Mouse (Mus musculus) MEL (cell line): ENCODE measurements around the gene Ctsl. TPM values are rescaled to one million over a fixed set of nuclear protein-coding genes. Genes with fewer than 3 reads are reported as not detected.
A peak's percentile ranks its signal among the peaks of the same experiment; 100 is the strongest.

ENCODE experiments used
- DNase-seq: peaks from one replicate; pipeline ENCODE4 v3.0.0; 2011; ENCODE audit warnings: low read depth, low spot score
- H3K27ac ChIP-seq: 2 replicates; pipeline ENCODE4 v1.5.1; 2012; ENCODE audit warnings: low read depth, mild to moderate bottlenecking, control low read depth, low read length, moderate library complexity; ENCODE audit not compliant: control insufficient read depth
- H3K27me3 ChIP-seq, 2 experiments: fragments of 150-350 bp in 1 of 2; sonication (generic) in 1 of 2; 2 replicates each; pipeline ENCODE4 v1.6.1; 2012; ENCODE audit warnings: low read length in 2 of 2, mild to moderate bottlenecking in 2 of 2, improper control_type of control experiment in 1 of 2, moderate library complexity in 1 of 2; ENCODE audit not compliant: insufficient read depth in 2 of 2, control insufficient read depth in 1 of 2
- H3K36me3 ChIP-seq, 2 experiments: 2 replicates each; pipeline ENCODE4 v1.6.1; 2012 to 2014; ENCODE audit warnings: low read length in 2 of 2, improper control_type of control experiment in 1 of 2, inconsistent platforms in 1 of 2, mild to moderate bottlenecking in 1 of 2; ENCODE audit not compliant: insufficient read depth in 2 of 2, control insufficient read depth in 1 of 2
- H3K4me1 ChIP-seq, 2 experiments: fragments of 150-350 bp in 1 of 2; sonication (generic) in 1 of 2; 2 replicates each; pipeline ENCODE4 v1.6.1; 2012; ENCODE audit warnings: low read length in 2 of 2, improper control_type of control experiment in 1 of 2, mild to moderate bottlenecking in 1 of 2; ENCODE audit not compliant: insufficient read depth in 2 of 2, control insufficient read depth in 1 of 2
- H3K4me3 ChIP-seq, 2 experiments: fragments of 150-350 bp in 1 of 2; sonication (generic) in 1 of 2; 2 replicates each; pipeline ENCODE4 v1.5.1; 2012; ENCODE audit warnings: low read depth in 2 of 2, low read length in 2 of 2, mild to moderate bottlenecking in 2 of 2, moderate library complexity in 2 of 2, control low read depth in 1 of 2, improper control_type of control experiment in 1 of 2; ENCODE audit not compliant: control insufficient read depth in 1 of 2, insufficient read depth in 1 of 2
- H3K79me2 ChIP-seq: 2 replicates; pipeline ENCODE4 v1.6.1; 2012; ENCODE audit warnings: mild to moderate bottlenecking, low read length, moderate library complexity; ENCODE audit not compliant: control insufficient read depth, poor library complexity, insufficient read depth
- H3K9ac ChIP-seq: 2 replicates; pipeline ENCODE4 v1.6.1; 2012; ENCODE audit warnings: low read depth, mild to moderate bottlenecking, control low read depth, low read length, moderate library complexity; ENCODE audit not compliant: control insufficient read depth, poor library complexity, severe bottlenecking
- H3K9me3 ChIP-seq: fragments of 150-350 bp; sonication (generic); replicated peaks from 2 replicates; pipeline ENCODE4 v1.6.1; 2012; ENCODE audit warnings: mild to moderate bottlenecking, low read length, improper control_type of control experiment, moderate library complexity; ENCODE audit not compliant: insufficient read depth
- BHLHE40 ChIP-seq: IDR thresholded peaks from 2 replicates; pipeline ENCODE4 v1.6.1; 2012; ENCODE audit warnings: low read depth, mild to moderate bottlenecking, inconsistent platforms, low read length, improper control_type of control experiment, borderline replicate concordance
- CHD1 ChIP-seq: IDR thresholded peaks from 2 replicates; pipeline ENCODE4 v1.6.1; 2012; ENCODE audit warnings: low read depth, mild to moderate bottlenecking, inconsistent platforms, low read length, improper control_type of control experiment
- CTCF ChIP-seq, 3 experiments: IDR thresholded peaks in 2 of 3; conservative IDR thresholded peaks in 1 of 3; 2 replicates each; pipeline ENCODE4 v1.5.1; 2011 to 2012; ENCODE audit warnings: low read length in 3 of 3, low read depth in 2 of 3, mild to moderate bottlenecking in 2 of 3, improper control_type of control experiment in 1 of 3, inconsistent platforms in 1 of 3, mixed read lengths in 1 of 3, moderate library complexity in 1 of 3; ENCODE audit not compliant: control insufficient read depth in 1 of 3, insufficient read depth in 1 of 3, poor library complexity in 1 of 3, severe bottlenecking in 1 of 3
- E2F4 ChIP-seq: IDR thresholded peaks from 2 replicates; pipeline ENCODE4 v1.6.1; 2011; ENCODE audit warnings: low read depth, low read length, improper control_type of control experiment, borderline replicate concordance
- HCFC1 ChIP-seq: IDR thresholded peaks from 2 replicates; pipeline ENCODE4 v1.6.1; 2012; ENCODE audit warnings: low read depth, mild to moderate bottlenecking, inconsistent platforms, low read length, improper control_type of control experiment, moderate library complexity
- MAFK ChIP-seq: IDR thresholded peaks from 2 replicates; pipeline ENCODE4 v1.6.1; 2011; ENCODE audit warnings: low read depth, mild to moderate bottlenecking, low read length, improper control_type of control experiment, borderline replicate concordance
- MEF2A ChIP-seq: IDR thresholded peaks from 2 replicates; pipeline ENCODE4 v1.6.1; 2014; ENCODE audit warnings: low read depth, mild to moderate bottlenecking, inconsistent platforms, low read length, improper control_type of control experiment; ENCODE audit not compliant: poor library complexity, insufficient replicate concordance, severe bottlenecking; ENCODE audit errors: extremely low read depth
- MYB ChIP-seq: IDR thresholded peaks from 2 replicates; pipeline ENCODE4 v1.6.1; 2011; ENCODE audit warnings: mild to moderate bottlenecking, low read depth, low read length, improper control_type of control experiment
- NELFE ChIP-seq: IDR thresholded peaks from 2 replicates; pipeline ENCODE4 v1.6.1; 2011; ENCODE audit warnings: low read depth, low read length, improper control_type of control experiment
- NRF1 ChIP-seq: IDR thresholded peaks from 2 replicates; pipeline ENCODE4 v1.6.1; 2014; ENCODE audit warnings: low read depth, mild to moderate bottlenecking, inconsistent platforms, low read length, improper control_type of control experiment, moderate library complexity; ENCODE audit not compliant: poor library complexity, insufficient read depth, severe bottlenecking
- POLR2A ChIP-seq, 2 experiments: IDR thresholded peaks; 2 replicates each; pipeline ENCODE4 v1.6.1; 2011 to 2012; ENCODE audit warnings: low read length in 2 of 2, mild to moderate bottlenecking in 2 of 2, control low read depth in 1 of 2, improper control_type of control experiment in 1 of 2, low read depth in 1 of 2, moderate library complexity in 1 of 2; ENCODE audit not compliant: control insufficient read depth in 1 of 2, insufficient read depth in 1 of 2, poor library complexity in 1 of 2
- POLR2AphosphoS2 ChIP-seq: IDR thresholded peaks from 2 replicates; pipeline ENCODE4 v1.6.1; 2011; ENCODE audit warnings: low read length, improper control_type of control experiment
- TBP ChIP-seq: IDR thresholded peaks from 2 replicates; pipeline ENCODE4 v1.8.0; 2011; ENCODE audit warnings: low read depth, low read length, improper control_type of control experiment
- UBTF ChIP-seq: IDR thresholded peaks from 2 replicates; pipeline ENCODE4 v1.6.1; 2012; ENCODE audit warnings: low read depth, mild to moderate bottlenecking, inconsistent platforms, low read length, improper control_type of control experiment, moderate library complexity, borderline replicate concordance; ENCODE audit not compliant: insufficient read depth
- USF1 ChIP-seq: IDR thresholded peaks from 2 replicates; pipeline ENCODE4 v1.6.1; 2014; ENCODE audit warnings: low read depth, mild to moderate bottlenecking, inconsistent platforms, low read length, improper control_type of control experiment, moderate library complexity
- USF2 ChIP-seq, 2 experiments: IDR thresholded peaks; 2 replicates each; pipeline ENCODE4 v1.6.1; 2011 to 2012; ENCODE audit warnings: improper control_type of control experiment in 2 of 2, low read length in 2 of 2, borderline replicate concordance in 1 of 2, inconsistent platforms in 1 of 2, low read depth in 1 of 2, mild to moderate bottlenecking in 1 of 2; ENCODE audit not compliant: insufficient read depth in 1 of 2
- ZKSCAN1 ChIP-seq: IDR thresholded peaks from 2 replicates; pipeline ENCODE4 v1.6.1; 2012; ENCODE audit warnings: low read depth, mild to moderate bottlenecking, inconsistent platforms, low read length, improper control_type of control experiment, moderate library complexity
- ZNF384 ChIP-seq: IDR thresholded peaks from 2 replicates; pipeline ENCODE4 v1.6.1; 2012; ENCODE audit warnings: low read depth, mild to moderate bottlenecking, inconsistent platforms, low read length, improper control_type of control experiment
- polyA plus RNA-seq, 2 experiments: library from polyadenylated mRNA; stranded (reverse) in 1 of 2; unstranded in 1 of 2; fragments of >175 nt in 1 of 2; fragments of >200 nt in 1 of 2; gene quantifications; 2 replicates each; pipeline versions ENCODE4 v1.2.1 to v1.2.4; 2012; ENCODE audit warnings: low replicate concordance in 2 of 2, low read depth in 1 of 2; ENCODE audit not compliant: insufficient read length in 2 of 2, insufficient read depth in 1 of 2, missing spikeins in 1 of 2
- total RNA-seq: library from RNA; depleted of rRNA; stranded (reverse); fragments of 300-350 nt; gene quantifications from 2 replicates; pipeline ENCODE4 v1.2.3, GENCODE M21; 2012

The Ctsl gene
- total and polyA plus RNA-seq, 3 experiments: 20.1 to 39.2 TPM; not detected in 1

GRCm38 (mm10) chr13:64373695-64374094 is 3.0 kb upstream of the Ctsl start:
- DNase-seq: peak; percentile 49

GRCm38 (mm10) chr13:64369805-64370172 is 901 bp downstream of the Ctsl start:
- H3K4me1 ChIP-seq: peaks cover 5 to 9% of the 10 kb centered on the region in 2 experiments; a peak in 3 of 4 replicates
- no peaks in the 10 kb centered on the region for H3K9me3 ChIP-seq
- H3K27ac ChIP-seq: no peak overlapping the region
- no peak for TF ChIP-seq POLR2A (IDR thresholded peaks at IDR 0.05; ENCODE audit: control insufficient read depth in 1 of 2, insufficient read depth in 1 of 2, low read depth in 1 of 2, low read length in 2 of 2, poor library complexity in 1 of 2)
- TF ChIP-seq USF1: 0 out of 2 replicates have a peak, but pooled peaks have one; percentile 39
- TF ChIP-seq ZNF384: no peak
- peaks cover 0 to 9% of the 10 kb centered on the region in 2 experiments; a peak in 2 of 4 replicates for H3K36me3 ChIP-seq
- H3K9ac ChIP-seq: peak overlapping the region; percentile 87
- peak overlapping the region; percentile 97 to 98 for H3K4me3 ChIP-seq
- H3K79me2 ChIP-seq: peaks cover 4% of the 10 kb centered on the region; the same call in 1 of the 2 replicates
- no peak for DNase-seq
- H3K27me3 ChIP-seq: no peaks in the 10 kb centered on the region

More at GRCm38 (mm10) chr13:64373695-64374094, 3.0 kb upstream of the Ctsl start:
- H3K4me3 ChIP-seq: no peak overlapping the region
- no peaks in the 10 kb centered on the region for H3K9me3 ChIP-seq
- no peak overlapping the region for H3K27ac ChIP-seq
- peaks cover 3 to 13% of the 10 kb centered on the region in 2 experiments; a peak in 3 of 4 replicates for H3K4me1 ChIP-seq
- H3K79me2 ChIP-seq: peaks cover 4% of the 10 kb centered on the region; the same call in 1 of the 2 replicates
- TF ChIP-seq CTCF (IDR thresholded peaks at IDR 0.05 in 2 of 3, conservative IDR thresholded peaks at IDR 0.05 in 1 of 3; ENCODE audit: control insufficient read depth in 1 of 3, insufficient read depth in 1 of 3, low read depth in 2 of 3, low read length in 3 of 3, poor library complexity in 1 of 3, severe bottlenecking in 1 of 3) (no peak), TBP (no peak), NRF1 (no peak)
- no peak overlapping the region for H3K9ac ChIP-seq
- H3K27me3 ChIP-seq: no peaks in the 10 kb centered on the region
- H3K36me3 ChIP-seq: no peaks in the 10 kb centered on the region; a peak in 1 of 4 replicates

- Histone ChIP-seq H3K36me3 (peaks cover 1 to 10% of the 10 kb centered on the region in 2 experiments; a peak in 3 of 4 replicates), H3K9ac (no peak overlapping the region), H3K27me3 (no peaks in the 10 kb centered on the region), H3K4me1 (peaks cover 5 to 9% of the 10 kb centered on the region in 2 experiments; a peak in 3 of 4 replicates), H3K27ac (no peak overlapping the region), H3K4me3 (no peak overlapping the region), H3K9me3 (no peaks in the 10 kb centered on the region), H3K79me2 (peaks cover 4% of the 10 kb centered on the region; the same call in 1 of the 2 replicates)
- TF ChIP-seq USF2 (IDR thresholded peaks at IDR 0.05; ENCODE audit: borderline replicate concordance in 1 of 2, insufficient read depth in 1 of 2, low read depth in 1 of 2, low read length in 2 of 2) (no peak), NELFE (no peak), TBP (no peak), POLR2A (IDR thresholded peaks at IDR 0.05; ENCODE audit: control insufficient read depth in 1 of 2, insufficient read depth in 1 of 2, low read depth in 1 of 2, low read length in 2 of 2, poor library complexity in 1 of 2) (no peak), HCFC1 (no peak), UBTF (no peak), POLR2AphosphoS2 (no peak), E2F4 (no peak), CHD1 (no peak), MAFK (no peak), MYB (no peak), MEF2A (no peak), ZKSCAN1 (no peak), BHLHE40 (no peak)
- DNase-seq: no peak
Observed at GRCm38 (mm10) chr13:64368596-64368995, 2.1 kb downstream of the Ctsl start.
